Mouse (Mus musculus) macrophage (primary cell): ENCODE results near the gene Scn2a. TPM values are rescaled to one million over a fixed set of nuclear protein-coding genes. Genes with fewer than 3 reads are reported as not detected.
"Not testable (repeated sequence)": the region's sequence is repeated elsewhere in the genome, so short reads cannot be mapped to it uniquely, and the experiment has no call there.

Experiments
- H3K27ac ChIP-seq: fragments of 350-480 bp; formaldehyde crosslinking; 2 replicates; pipeline ENCODE4 v1.9.0; 2021
- H3K36me3 ChIP-seq: fragments of 350-480 bp; formaldehyde crosslinking; 2 replicates; pipeline ENCODE4 v1.9.0; 2021; ENCODE audit errors: inconsistent target
- H3K4me3 ChIP-seq: fragments of 350-480 bp; formaldehyde crosslinking; 2 replicates; pipeline ENCODE4 v1.9.0; 2021; ENCODE audit errors: inconsistent target
- H3K79me2 ChIP-seq: fragments of 350-480 bp; formaldehyde crosslinking; 2 replicates; pipeline ENCODE4 v1.9.0; 2021; ENCODE audit errors: inconsistent target
- WGBS: methylation state at CpG from one replicate; pipeline ENCODE4 v1.1.7; 2026; ENCODE audit warnings: inconsistent platforms; ENCODE audit not compliant: missing documents; 5-methylcytosine and 5-hydroxymethylcytosine counted together
- polyA plus RNA-seq: library from polyadenylated mRNA; stranded (reverse); fragments of 250-400 nt; gene quantifications from 3 replicates; pipeline ENCODE4 v1.2.4, GENCODE M21; 2018; ENCODE audit warnings: inconsistent platforms

Scn2a gene
- polyA plus RNA-seq, 1 experiment from 2014 or later: not detected

DNA sequence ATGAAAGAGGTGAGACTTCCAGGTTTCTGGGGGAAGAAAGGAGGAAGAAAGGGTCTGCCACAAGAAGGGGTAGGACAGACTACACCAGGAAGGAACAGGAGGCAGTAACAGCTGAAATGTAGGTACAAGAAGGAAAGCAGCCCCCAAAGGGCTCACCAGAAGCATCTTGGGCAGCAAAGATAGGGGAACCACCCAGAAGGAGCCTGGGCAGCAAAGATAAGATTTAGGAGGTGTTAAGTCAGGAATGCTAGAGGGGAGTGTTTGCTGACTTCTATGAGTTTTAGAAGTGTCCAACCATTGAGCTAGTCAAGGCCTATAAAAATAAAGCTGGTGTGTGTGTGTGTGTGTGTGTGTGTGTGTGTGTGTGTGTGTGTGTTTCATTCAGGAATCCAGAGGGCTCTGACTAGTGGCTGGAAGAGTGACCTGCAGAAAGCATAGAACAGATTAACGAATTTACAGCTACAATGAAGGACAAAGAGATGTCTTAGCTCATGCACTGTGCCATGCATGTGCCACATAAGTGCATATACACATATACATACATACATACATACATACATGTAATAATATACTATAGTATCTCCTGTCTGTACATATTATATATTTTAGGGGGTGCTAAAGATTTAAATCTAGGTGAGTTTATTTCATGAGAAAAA lies 180.6 kb downstream of the Scn2a start:
- no peak overlapping the region for H3K27ac ChIP-seq
- WGBS: 38% methylated on average over 1 of the region's 1 CpGs

DNA sequence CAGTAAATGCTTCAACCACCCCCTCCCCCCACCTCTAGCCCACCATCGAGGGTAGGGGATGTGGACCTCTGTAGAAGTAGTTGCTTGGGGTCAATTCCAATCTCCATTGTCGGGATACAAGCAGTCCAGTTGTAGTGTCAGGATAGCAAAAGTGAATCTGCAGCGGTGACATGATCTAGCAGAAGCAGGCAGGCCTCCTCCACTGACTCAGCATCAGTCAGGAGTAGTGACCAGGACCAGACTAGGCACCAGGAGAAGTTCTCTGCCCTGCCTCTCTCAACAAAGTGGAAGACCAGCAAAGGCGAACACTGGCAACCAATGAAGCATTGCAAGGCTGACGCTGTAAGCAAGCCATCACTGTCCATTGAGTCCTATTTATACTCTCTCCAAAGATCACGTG lies 186.0 kb downstream of the Scn2a start:
- H3K36me3 ChIP-seq: no peaks in the 10 kb centered on the region
- H3K27ac ChIP-seq: no peak overlapping the region
- no peaks in the 10 kb centered on the region for H3K79me2 ChIP-seq
- no peak overlapping the region for H3K4me3 ChIP-seq
- WGBS: 93% methylated on average over 6 of the region's 6 CpGs

More for the DNA sequence above, 180.6 kb downstream of the Scn2a start:
- no peak overlapping the region for H3K4me3 ChIP-seq
- no peaks in the 10 kb centered on the region for H3K79me2 ChIP-seq
- H3K36me3 ChIP-seq: no peaks in the 10 kb centered on the region

DNA sequence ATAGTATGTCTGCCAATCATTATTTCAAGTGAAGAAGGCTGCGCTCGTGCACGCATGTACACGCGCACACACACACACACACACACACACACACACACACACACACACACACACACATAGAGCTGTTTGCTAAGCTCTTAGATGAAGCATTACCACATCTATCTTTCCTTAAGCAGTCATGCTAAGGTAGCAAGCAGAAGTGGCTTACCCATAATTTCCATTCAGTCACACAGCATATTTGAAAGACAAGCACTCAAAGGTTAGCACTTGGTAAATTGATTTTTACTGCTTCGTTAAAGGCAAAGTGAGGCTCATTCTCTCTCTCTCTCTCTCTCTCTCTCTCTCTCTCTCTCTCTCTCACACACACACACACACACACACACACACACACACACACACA lies 190.6 kb downstream of the Scn2a start:
- WGBS: 89% methylated on average over 6 of the region's 6 CpGs
- H3K27ac ChIP-seq, H3K79me2 ChIP-seq, H3K36me3 ChIP-seq, H3K4me3 ChIP-seq: not testable (repeated sequence)

Other genes with a start within 250 kb of the Scn2a start
- gene Scn3a, start 53.1 kb upstream of the Scn2a start, polyA plus RNA-seq: 0.05 TPM in 1 of 3 replicates, not detected in the others
- not detected in 3 replicates for gene Csrnp3, start 225.0 kb downstream of the Scn2a start, polyA plus RNA-seq